Mouse (Mus musculus) CD4-positive, CD25-positive, alpha-beta regulatory T cell, adult 2 months (primary cell): ENCODE results near the gene Ddit4.

ENCODE experiments used
- DNase-seq: peaks from one replicate; pipeline ENCODE4 v3.0.0-alpha.2; 2012; ENCODE audit warnings: low read depth, low spot score

Gene Ddit4

GRCm38 (mm10) chr10:59972534-59972933 is 20.9 kb upstream of the Ddit4 start:
- DNase-seq, result no peak

GRCm38 (mm10) chr10:59971813-59972212 is 20.2 kb upstream of the Ddit4 start:
- DNase-seq, result no peak

GRCm38 (mm10) chr10:59970450-59971062 is 18.9 kb upstream of the Ddit4 start:
- DNase-seq, result no peak

- peak; percentile 71 for DNase-seq
These were observed 18.3 kb upstream of the Ddit4 start for GRCm38 (mm10) chr10:59969821-59970449.

- DNase-seq, result no peak
These were observed 15.8 kb upstream of the Ddit4 start for GRCm38 (mm10) chr10:59967309-59967942.

- DNase-seq, result no peak
These were observed 15.1 kb upstream of the Ddit4 start for GRCm38 (mm10) chr10:59966743-59967142.

GRCm38 (mm10) chr10:59965788-59966187 is 14.2 kb upstream of the Ddit4 start:
- DNase-seq, result no peak

- DNase-seq, result no peak
These were observed 13.7 kb upstream of the Ddit4 start for GRCm38 (mm10) chr10:59965362-59965695.

GRCm38 (mm10) chr10:59964504-59965361 is 13.1 kb upstream of the Ddit4 start:
- DNase-seq, result peak; percentile 80

- DNase-seq, result no peak
These were observed 12.0 kb upstream of the Ddit4 start for GRCm38 (mm10) chr10:59963609-59964008.

- DNase-seq, result peak; percentile 70
These were observed 7.9 kb upstream of the Ddit4 start for GRCm38 (mm10) chr10:59959517-59959916.

- DNase-seq, result no peak
These were observed 6.8 kb upstream of the Ddit4 start for GRCm38 (mm10) chr10:59958458-59958857.

GRCm38 (mm10) chr10:59957171-59958149 is 5.8 kb upstream of the Ddit4 start:
- DNase-seq, result no peak

- DNase-seq, result no peak
These were observed 5.0 kb upstream of the Ddit4 start for GRCm38 (mm10) chr10:59956681-59957080.

GRCm38 (mm10) chr10:59953564-59954039 is 2.0 kb upstream of the Ddit4 start:
- peak; percentile 75 for DNase-seq

GRCm38 (mm10) chr10:59952781-59953563 is 1.3 kb upstream of the Ddit4 start:
- peak; percentile 53 for DNase-seq

GRCm38 (mm10) chr10:59952152-59952780 is 632 bp upstream of the Ddit4 start:
- no peak for DNase-seq

- peak; percentile 80 for DNase-seq
These were observed 880 bp downstream of the Ddit4 start for GRCm38 (mm10) chr10:59950716-59951191.
